Mouse (Mus musculus) cerebellum, postnatal 14 days (tissue): ENCODE measurements around the gene Cpeb4.

Source experiments
- DNase-seq, 2 experiments: peaks; one replicate each; pipeline ENCODE4 v3.0.0; 2021; ENCODE audit warnings: mixed read lengths in 2 of 2

Gene Cpeb4

GRCm38 (mm10) chr11:31847469-31847805 lies 24.6 kb upstream of the Cpeb4 start:
- DNase-seq, result no peak

GRCm38 (mm10) chr11:31848725-31849124 lies 23.3 kb upstream of the Cpeb4 start:
- DNase-seq, result no peak

- peak; percentile 47 to 50 for DNase-seq
Measured at GRCm38 (mm10) chr11:31850156-31850775, 21.7 kb upstream of the Cpeb4 start.

- peak; percentile 68 to 73 for DNase-seq
Measured at GRCm38 (mm10) chr11:31850995-31851394, 21.0 kb upstream of the Cpeb4 start.

- peak in 1 of 2 experiments; percentile 31 for DNase-seq
Measured at GRCm38 (mm10) chr11:31851702-31852560, 20.1 kb upstream of the Cpeb4 start.

- no peak for DNase-seq
Measured at GRCm38 (mm10) chr11:31854955-31855354, 17.1 kb upstream of the Cpeb4 start.

- no peak for DNase-seq
Measured at GRCm38 (mm10) chr11:31857479-31857878, 14.5 kb upstream of the Cpeb4 start.

GRCm38 (mm10) chr11:31861149-31861890 lies 10.7 kb upstream of the Cpeb4 start:
- no peak for DNase-seq

GRCm38 (mm10) chr11:31867976-31868375 lies 4.0 kb upstream of the Cpeb4 start:
- DNase-seq, result no peak

GRCm38 (mm10) chr11:31870285-31871010 lies 1.6 kb upstream of the Cpeb4 start:
- DNase-seq, result peak; percentile 99

- peak; percentile 70 to 74 for DNase-seq
Measured at GRCm38 (mm10) chr11:31871135-31871541, 873 bp upstream of the Cpeb4 start.

- DNase-seq, result peak; percentile 38 to 60
Measured at GRCm38 (mm10) chr11:31872546-31873261, 693 bp downstream of the Cpeb4 start.

- no peak for DNase-seq
Measured at GRCm38 (mm10) chr11:31874071-31874470, 2.1 kb downstream of the Cpeb4 start.

GRCm38 (mm10) chr11:31883671-31884070 lies 11.7 kb downstream of the Cpeb4 start:
- no peak for DNase-seq

- no peak for DNase-seq
Measured at GRCm38 (mm10) chr11:31885765-31886164, 13.8 kb downstream of the Cpeb4 start.

- no peak for DNase-seq
Measured at GRCm38 (mm10) chr11:31888229-31888628, 16.2 kb downstream of the Cpeb4 start.

GRCm38 (mm10) chr11:31892152-31892551 lies 20.1 kb downstream of the Cpeb4 start:
- no peak for DNase-seq

GRCm38 (mm10) chr11:31893639-31894038 lies 21.6 kb downstream of the Cpeb4 start:
- DNase-seq, result no peak

- DNase-seq, result no peak
Measured at GRCm38 (mm10) chr11:31896065-31896792, 24.2 kb downstream of the Cpeb4 start.

- DNase-seq, result no peak
Measured at GRCm38 (mm10) chr11:31896905-31897304, 24.9 kb downstream of the Cpeb4 start.

- no peak for DNase-seq
Measured at GRCm38 (mm10) chr11:31899166-31899565, 27.2 kb downstream of the Cpeb4 start.
